Mouse (Mus musculus) left cerebral cortex, adult 8-10 months (tissue): ENCODE results near the gene Phf20. TPM values are rescaled to one million over a fixed set of nuclear protein-coding genes. Genes with fewer than 3 reads are reported as not detected.

Source experiments
- DNase-seq, 2 experiments: peaks; one replicate each; pipeline ENCODE4 v3.0.0; 2022; ENCODE audit warnings: low spot score in 2 of 2
- total RNA-seq, 4 experiments: library from RNA; stranded (reverse); gene quantifications; 2 replicates each; pipeline ENCODE4 v1.2.4; 2022

Phf20 gene
- total RNA-seq, 4 experiments from 2014 or later, result 72.9 to 93.9 (median 80.2) TPM

DNA sequence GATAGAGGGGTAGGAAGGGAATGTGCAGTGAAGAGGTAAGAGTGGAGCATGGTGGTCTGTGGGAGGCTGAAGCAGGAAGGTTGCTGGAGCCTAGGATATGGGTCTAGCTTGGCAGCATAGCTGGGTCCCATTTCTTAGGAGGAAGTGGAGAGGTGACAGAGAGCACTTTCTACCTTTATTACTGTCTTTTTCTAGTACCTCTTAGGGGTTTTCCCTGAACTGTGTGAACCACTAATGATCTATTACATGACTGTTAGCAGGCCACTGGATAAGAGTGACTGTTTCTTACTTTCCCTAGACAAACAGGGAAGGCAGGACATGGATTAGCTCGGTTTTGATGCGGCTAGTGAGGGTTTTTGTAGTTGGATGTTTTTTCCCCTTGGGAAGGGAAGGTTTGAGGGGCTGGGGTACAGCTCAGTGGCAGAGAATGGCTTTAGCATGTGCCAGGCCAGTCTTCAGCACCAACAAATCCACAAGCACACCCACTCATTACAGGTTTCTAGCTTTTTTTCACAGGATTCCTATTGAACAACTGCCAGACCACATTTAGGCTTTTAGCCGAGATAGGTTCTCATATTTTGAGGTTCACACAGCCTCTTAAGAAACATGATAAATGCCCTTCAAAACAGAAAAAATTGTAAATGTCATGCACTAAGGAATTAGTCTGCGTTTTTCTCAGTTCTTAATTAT is 67.1 kb downstream of the Phf20 start:
- no peak for DNase-seq

DNA sequence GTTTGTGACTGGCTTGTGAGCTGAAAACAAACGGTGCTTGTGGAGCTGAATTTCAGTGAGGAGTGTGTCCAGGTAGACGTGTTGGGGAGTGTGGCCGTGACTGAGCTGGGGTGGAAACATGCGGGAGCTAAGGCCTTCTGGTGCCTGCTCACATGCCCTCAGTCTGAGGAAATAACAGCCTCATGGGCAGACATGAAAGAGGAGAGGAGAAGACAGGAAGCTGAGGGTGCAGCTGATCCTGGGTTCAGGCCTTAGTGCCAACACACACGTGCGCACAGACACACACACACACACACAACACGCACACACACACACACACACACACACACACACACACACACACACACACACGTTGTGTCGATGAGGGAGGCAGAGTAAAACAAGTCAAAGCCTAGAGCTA is 71.4 kb downstream of the Phf20 start:
- no peak for DNase-seq

DNA sequence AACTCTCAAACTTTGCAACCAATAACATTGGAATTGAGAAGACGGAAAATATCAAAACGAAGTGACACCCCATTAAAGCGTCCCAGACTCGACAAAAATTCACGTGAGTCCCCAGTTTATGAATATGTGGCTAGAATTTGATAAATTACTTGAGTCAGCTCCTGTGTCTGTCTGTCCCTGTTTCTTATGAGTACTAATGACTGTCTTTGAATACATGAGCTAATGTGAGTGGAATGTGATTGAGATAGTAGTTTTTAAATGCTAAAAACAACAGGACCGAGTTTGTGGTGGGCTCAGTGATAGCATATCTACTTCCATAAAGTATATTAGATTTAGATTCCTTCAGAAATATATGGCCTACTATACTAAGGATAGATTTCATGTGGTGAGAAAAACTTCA is 76.3 kb downstream of the Phf20 start:
- DNase-seq, result no peak

DNA sequence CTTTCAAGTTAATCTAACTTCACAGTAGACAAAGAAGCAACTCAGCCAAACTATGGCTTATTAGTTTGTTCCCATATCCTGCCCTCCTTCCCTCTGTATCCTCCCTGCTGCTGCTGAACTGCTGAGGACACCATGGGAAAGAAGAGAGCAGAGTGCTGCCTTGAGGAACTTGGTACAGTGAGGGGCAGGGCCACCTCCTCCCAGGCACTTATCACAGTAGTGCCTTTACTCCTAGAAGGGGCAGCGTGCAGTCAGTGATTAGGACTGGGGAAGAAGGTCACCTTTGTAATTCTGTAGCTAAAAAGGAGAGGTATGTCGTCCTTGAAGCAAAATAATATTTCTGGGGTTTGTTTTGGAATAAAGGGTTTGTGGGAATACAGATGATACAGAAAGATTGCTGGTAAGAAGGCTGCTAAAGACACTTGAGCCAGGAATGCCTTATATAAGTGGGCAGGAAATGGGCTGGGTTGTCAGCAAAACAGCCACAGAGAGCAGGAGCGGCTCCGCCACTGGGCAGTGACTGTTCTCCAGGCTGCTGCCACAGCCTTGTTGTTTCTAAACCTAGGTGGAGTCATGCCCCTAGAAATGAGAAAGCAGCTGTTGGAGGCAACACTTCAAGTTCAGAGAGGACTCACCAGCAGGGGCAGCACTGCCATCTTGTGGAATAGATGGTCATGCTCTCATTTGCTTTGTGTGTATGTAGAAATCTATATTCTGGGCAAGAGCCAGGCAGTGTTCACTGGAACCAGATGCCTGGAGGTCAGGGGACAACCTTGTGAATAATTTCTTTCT is 82.2 kb downstream of the Phf20 start:
- peak; percentile 70 to 72 for DNase-seq

DNA sequence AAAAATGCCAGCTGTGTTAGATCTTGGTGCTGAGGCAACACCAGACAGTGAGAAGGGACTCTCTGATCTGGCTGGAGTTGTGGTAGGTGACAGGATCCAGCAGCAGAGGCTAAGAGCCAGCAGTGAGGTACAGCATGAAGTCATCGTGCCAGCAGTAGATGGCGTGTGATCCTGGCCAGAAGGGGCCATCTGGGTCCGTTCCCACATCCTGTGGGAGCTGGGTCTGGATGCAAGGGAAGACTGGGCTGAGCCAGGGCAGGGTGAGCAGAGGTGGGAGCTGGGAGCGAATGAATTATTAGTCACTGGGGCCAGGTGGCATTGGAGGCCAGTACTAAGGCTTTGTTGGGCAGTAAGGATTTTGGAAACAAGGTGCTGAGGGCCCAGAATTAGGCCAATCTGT is 85.0 kb downstream of the Phf20 start:
- no peak for DNase-seq

DNA sequence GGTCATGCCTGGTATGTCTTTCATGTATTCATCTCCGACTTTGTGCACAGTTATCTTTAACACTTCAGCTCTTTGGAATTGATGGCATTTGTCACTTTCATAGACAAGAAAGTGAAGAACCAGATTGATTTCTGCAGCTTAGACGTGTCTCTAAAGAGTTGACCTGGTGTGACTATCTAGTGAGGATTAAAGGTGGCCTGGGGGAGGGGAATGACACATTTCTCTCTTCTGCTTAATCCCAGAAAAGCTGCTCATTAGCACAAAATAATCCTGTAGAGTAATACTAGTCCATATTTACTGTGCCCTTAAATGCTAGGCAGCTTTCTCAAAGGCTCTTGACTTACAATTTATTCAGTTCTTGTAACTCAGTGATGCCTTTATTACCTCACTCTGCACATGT is 88.9 kb downstream of the Phf20 start:
- no peak for DNase-seq

DNA sequence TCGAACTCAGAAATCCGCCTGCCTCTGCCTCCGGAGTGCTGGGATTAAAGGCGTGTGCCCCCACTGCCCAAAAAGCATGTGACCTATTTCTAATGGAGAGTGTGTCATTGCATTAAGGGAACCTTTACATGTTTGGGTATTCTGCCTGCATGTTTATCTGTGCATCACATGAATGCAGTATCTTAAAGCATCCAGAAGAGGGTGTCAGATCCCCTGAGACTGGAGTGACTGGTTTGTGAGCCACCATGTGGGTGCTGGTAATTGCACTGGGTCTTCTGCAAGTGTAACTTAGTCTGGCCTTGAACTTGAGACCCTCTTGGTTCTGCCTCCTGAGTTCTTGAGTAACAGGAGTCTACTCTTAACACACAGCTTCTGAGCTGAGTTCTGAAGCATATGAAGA is 90.5 kb downstream of the Phf20 start:
- DNase-seq, result no peak

DNA sequence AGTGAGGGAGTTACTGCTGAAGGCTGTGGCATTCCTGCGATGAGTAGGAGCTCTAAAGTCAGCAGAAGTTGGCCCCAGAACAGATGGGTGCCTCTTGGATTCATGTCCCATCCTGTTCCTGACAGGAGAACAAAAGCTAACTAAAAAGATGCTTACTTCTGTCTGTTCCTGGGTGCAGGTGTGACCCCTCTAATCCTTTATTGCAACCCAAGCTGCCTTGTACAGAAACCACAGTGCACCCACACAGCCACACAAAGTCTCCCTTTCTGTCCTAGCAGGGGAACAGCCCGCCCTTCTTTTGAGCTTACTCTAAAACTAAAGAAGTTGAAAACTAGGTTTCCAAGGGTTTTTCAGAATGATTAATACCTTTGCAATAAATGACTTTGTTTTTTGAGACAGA is 92.0 kb downstream of the Phf20 start:
- DNase-seq, result no peak

DNA sequence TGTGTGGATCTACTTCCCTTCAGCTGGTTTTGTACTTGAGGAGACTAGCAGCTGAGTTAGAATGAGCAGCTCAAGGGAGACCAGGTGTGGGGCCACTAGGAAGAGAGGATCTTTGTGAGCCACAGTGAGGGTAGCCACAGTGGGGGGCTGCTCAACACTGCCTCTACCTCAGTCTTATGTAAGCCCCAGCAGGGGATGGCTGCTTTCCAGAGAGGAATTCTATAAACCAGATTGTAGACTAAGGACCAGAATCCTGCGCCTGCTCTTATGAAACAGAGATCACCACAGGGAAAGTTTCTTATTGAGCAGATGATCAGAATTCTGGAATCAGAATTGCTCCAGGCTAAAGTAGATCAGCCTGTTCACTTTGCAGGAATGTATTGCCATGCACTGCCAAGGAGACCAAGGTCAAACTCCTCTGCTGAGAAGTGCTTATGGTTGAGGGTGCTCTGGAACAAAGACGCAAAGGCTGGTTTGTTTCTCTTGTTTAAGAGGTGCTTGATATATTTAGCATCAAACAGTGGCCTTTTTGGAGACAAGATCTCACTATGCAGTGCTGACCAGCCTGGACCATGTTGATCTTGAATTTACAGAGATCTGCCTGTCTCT is 93.4 kb downstream of the Phf20 start:
- DNase-seq, result no peak

DNA sequence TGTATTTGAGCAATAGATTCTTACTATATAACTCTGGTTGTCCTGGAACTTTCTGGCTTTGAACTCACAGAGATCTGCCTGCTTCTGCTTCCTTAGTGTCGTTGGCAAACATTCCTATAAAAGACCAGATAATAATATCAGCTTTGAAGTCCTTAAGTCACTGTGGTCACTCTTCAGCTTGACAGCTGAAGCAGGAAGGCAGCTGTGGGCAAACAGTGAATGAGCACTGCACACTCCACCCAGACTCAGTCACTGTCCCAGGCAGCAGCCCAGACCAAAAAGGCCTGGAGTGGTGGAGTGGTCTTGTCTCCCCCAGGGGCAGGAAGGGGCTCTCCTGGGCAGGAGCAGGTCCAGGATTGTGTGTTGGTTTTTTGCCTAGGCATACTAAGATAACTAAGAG is 95.7 kb downstream of the Phf20 start:
- no peak for DNase-seq

DNA sequence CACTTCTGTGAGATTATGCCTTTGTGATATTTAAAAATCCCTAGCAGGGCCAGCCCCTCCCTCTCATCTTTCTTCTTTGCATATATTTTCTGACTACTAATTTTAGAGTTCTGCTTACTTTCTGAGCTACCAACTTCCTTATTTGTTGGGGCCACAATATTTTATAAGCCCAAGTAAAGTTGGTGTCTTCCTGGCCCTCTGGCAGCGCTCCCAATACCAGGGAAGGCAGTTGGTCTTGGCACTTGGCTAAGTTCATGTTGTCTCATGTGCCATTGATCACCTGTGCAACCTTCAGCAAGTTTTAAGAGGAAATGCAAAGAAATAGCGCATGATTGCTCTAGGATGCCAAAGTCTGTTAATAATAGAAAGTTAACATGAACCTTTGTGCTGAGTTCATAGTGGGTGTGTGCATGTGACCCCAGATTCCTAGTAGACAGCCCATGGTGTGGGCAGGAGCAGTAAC is 99.4 kb downstream of the Phf20 start:
- no peak for DNase-seq

DNA sequence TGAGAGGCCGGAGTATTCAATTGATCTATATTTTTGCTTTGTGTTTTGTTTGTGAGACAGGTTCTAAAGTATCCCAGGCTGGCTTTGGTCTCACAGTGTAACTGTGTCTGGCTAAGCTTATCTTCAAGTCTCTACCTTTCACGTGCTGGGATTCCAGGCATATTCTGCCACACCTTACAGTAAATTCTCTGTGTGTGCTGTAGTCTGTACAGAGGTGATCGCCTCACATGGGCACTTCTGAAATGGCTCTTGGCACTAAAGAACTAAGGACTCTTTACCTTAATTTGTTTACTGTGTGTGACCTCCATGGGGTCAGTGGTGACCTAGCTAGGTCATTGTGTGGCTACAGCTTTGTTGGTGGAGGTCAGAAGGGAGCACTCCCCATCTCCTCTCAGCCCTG is 99.9 kb downstream of the Phf20 start:
- no peak for DNase-seq

DNA sequence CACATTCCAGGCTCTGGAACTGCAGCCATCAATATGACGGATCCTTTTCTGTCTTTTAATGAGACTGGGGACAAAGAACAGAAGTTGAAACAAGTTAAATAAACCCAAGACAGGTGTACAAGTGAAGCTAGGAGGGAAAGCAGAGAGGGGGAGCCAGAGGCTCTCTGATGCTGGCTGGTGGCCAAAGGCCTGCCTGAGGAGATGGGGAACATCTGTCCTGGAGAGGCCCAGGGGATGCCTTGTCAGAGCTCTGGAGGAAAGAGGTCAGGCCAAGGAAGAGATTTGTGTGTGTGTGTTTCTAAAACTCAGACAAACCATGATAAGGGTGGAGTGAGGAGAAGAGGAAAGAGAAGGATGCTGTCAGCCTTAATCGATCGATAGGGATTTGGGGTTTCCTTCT is 101.4 kb downstream of the Phf20 start:
- no peak for DNase-seq

DNA sequence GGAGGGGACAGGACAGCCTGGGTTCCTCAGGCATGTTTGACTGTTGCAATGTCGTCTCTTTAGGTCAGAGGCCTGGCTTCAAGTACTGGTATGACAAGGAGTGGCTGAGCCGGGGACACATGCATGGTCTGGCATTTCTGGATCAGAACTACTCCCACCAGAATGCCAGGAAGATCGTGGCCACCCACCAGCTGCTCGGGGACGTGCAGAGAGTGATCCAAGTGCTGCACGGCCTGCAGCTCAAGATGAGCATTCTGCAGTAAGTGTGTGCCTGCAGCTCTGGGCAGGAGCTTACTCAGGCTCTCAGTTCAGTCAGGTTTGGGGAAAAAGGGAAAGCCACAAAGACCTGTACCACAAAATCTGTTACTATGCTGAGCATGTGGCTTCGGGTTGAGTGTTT is 102.2 kb downstream of the Phf20 start:
- DNase-seq, result peak; percentile 27 to 37

DNA sequence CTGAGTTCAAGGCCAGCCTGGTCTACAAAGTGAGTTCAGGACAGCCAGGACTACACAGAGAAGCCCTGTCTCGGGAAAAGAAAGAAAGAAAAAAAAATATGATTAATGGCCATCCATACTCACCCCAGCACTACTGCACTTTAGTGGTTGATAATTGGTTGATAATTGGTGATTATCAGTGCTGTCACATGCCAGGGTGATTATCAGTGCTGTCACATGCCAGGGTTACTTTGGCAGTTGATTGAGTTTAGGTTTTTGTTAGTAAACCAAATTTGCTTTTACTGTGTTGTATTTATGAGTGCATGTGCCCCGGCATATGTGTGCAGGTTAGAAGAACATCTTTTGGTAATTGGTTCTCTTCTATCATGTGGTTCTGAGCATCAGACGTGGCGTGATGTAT is 105.8 kb downstream of the Phf20 start:
- no peak for DNase-seq

DNA sequence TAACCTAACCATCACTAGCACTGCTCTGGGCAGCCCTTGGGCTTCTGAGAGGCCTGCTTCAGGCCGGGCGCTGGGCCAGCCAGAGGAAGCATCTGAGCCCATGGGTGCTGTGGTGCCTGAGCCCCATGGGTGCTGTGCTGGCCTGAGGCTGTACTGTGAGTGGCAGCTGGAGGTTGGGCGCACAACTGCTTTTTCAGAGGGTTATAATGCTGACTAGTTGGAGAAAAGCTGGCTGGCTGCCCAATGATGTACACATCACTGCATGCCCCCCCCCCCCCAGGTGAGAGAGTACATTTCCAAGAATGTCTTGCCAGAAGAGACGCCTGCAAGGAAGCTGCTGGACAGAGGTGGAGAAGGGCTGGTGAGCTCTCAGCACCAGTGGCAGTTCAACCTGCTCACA is 108.1 kb downstream of the Phf20 start:
- DNase-seq, result no peak

DNA sequence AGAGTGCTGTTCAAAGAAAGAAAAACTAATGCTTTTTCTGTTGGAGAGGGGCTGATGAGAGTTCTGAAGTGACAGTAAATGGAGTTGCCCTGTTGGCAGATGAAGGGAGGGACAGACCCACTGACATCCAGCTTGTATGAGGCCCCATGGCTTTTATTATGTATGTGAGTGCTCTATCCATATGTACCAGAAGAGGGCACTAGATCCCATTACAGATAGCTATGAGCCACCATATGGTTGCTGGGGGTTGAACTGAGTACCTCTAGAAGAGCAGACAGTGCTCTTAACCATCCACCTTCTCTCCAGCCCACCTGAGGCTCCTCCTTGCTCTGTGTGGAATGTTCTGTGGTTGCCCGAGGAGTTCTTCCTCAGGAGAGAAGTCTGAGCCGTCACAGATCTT is 109.6 kb downstream of the Phf20 start:
- no peak for DNase-seq

DNA sequence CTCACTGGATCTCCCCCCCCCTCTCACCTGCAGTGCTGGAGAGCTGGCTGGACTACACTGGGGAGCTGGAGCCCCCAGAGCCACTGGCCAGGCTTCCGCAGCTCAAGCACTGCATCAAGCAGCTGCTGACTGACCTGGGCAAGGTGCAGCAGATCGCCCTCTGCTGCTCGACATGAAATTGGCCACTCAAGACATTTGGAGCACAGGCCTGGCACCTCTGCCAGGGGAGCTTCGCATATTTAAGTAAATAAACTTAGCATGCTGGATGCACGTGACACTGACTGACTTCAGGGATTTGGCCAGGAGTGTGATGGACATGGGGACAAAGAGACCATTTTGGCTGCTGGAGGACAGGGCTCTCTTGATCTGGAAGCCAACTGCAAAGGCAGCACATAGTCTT is 111.0 kb downstream of the Phf20 start:
- DNase-seq, result no peak

DNA sequence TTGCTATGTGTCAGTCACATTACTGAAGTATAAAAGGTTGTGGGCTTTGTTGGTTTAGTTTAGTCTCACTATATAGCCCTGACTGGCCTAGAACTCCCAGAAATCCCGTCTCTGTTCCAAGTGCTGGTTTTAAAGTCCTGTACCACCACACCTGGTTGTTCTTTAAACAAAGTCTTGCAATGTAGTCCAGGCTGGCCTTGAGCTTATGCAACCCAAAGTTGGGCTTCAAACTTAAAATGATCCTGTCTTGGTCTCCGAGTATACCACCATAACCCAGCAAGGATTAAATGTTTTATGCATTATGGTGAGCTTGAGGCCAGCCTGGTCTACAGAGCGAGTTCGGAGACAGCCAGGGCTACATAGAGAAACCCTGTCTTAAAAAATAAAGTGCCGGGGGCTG is 113.7 kb downstream of the Phf20 start:
- no peak for DNase-seq

DNA sequence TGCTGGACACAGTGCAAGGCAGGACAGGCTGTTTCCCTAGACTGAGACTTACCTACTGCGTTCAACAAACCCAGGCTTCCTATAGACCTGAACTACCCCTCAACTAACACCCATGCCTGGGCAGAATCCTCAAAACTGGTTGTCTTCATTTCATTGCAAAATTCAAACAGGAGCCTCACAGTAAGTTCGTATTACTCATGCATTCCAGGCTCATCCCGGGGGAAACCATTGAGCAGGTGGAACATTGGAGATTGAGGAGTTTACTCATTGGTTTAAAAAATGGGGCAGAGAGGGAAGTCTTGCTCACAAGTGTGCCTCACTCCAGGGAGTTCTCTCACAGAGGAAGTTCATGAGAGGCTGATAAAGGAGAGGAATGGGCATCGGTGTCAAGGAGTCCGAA is 114.2 kb downstream of the Phf20 start:
- DNase-seq, result no peak

DNA sequence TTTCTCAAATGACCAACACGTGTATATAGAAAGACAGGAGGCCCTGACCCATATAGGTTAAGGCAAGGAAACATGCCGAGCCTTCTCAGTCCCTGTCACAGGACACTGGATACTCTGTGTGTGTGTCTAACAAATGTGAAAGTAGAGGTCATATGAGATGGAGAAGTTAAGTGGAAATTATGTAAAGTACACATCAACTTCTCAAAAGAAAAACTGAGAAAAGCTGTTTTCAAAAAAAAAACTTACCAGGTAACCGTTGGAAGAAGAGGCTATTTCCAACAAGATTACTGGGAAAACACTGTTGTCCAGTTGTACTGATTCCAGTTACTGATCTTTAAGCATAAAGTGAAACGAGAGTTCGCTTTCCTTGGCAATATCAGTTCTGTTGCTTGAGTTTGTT is 114.7 kb downstream of the Phf20 start:
- no peak for DNase-seq

DNA sequence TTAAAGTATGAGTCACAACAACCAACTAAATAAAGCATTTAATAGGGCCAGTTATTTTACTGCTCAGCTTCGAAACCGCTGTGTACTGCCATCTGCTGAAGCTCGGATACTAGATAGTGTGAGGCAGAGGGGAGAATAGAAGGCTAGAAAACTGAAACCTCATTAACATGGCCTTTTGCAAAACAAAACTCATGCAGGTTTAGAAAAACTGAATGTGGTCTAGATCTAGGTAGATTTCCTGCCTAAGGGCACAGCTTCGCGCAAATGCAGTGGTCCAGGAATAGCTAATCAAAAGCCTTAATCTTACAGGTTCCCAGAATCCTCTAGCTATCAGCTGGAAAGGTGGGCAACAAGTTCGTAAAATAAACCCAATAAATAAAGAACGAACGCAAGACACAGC is 115.2 kb downstream of the Phf20 start:
- no peak for DNase-seq

DNA sequence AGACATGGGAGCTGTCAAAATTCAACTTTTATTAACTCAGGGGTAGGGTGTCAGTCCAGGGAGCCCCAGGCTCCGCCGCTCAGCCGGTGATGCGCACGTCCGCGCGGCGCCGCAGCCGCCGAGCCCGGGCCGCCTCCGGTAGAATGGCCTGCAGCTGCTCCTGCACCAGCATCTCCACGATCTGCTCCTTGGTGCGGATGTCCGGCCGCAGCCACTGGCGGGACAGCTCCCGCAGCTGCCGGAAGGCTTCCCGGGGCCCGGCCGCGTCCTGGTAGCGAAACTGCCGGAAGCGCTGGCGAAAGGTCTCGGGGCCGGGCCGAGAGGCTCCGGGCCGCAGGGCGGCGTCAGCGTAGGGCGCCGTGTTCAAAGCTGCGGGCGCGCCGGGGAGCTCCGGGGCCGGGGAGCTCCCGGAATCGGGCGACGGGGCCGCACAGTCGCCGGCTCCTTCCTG is 115.6 kb downstream of the Phf20 start:
- peak; percentile 29 to 33 for DNase-seq
